Mouse (Mus musculus) heart, postnatal 0 days (tissue): ENCODE results near the gene Eprs.

Experiments
- CTCF ChIP-seq: IDR thresholded peaks from 2 replicates; pipeline ENCODE4 v1.5.1; 2016; ENCODE audit warnings: antibody characterized with exemption, control low read depth, low read depth
- EP300 ChIP-seq: IDR thresholded peaks from 2 replicates; pipeline ENCODE4 v1.6.1; 2016; ENCODE audit warnings: antibody characterized with exemption, low read depth

GRCm38 (mm10) chr1:185363526-185364182 lies 810 bp downstream of the Eprs start:
- TF ChIP-seq CTCF (no peak), EP300 (no peak; the same call in 1 of the 2 replicates)
